Mouse (Mus musculus) limb, embryonic 12.5 days (tissue): Measurements from ENCODE around the gene Man1c1. TPM values are rescaled to one million over a fixed set of nuclear protein-coding genes. Genes with fewer than 3 reads are reported as not detected.

ENCODE experiments used
- ATAC-seq: fragments of 200-750 bp; cut with Nextera tagmentation; 2 replicates; pipeline ENCODE4 v1.8.0; 2017; ENCODE audit warnings: low read depth, moderate TSS enrichment; ENCODE audit not compliant: insufficient number of reproducible peaks, insufficient read depth, low FRiP score, low TSS enrichment
- H3K27ac ChIP-seq: fragments of 300-500 bp; sonication (generic); 2 replicates; pipeline ENCODE4 v1.5.1; 2016; ENCODE audit warnings: mild to moderate bottlenecking, moderate library complexity
- H3K27me3 ChIP-seq: fragments of 300-500 bp; sonication (generic); 2 replicates; pipeline ENCODE4 v1.6.1; 2016; ENCODE audit warnings: mild to moderate bottlenecking, moderate library complexity
- H3K36me3 ChIP-seq: fragments of 300-500 bp; sonication (generic); 2 replicates; pipeline ENCODE4 v1.6.1; 2016; ENCODE audit warnings: mild to moderate bottlenecking, moderate library complexity
- H3K4me1 ChIP-seq: fragments of 300-500 bp; sonication (generic); replicated peaks from 2 replicates; pipeline ENCODE4 v1.6.1; 2016
- H3K4me2 ChIP-seq: fragments of 300-500 bp; sonication (generic); 2 replicates; pipeline ENCODE4 v1.6.1; 2016; ENCODE audit warnings: mild to moderate bottlenecking, moderate library complexity
- H3K4me3 ChIP-seq: fragments of 300-500 bp; sonication (generic); replicated peaks from 2 replicates; pipeline ENCODE4 v1.5.1; 2016; ENCODE audit warnings: mild to moderate bottlenecking
- H3K9ac ChIP-seq: fragments of 300-500 bp; sonication (generic); replicated peaks from 2 replicates; pipeline ENCODE4 v1.6.1; 2016; ENCODE audit warnings: mild to moderate bottlenecking, moderate library complexity
- H3K9me3 ChIP-seq: fragments of 300-500 bp; sonication (generic); 2 replicates; pipeline ENCODE4 v1.6.1; 2016; ENCODE audit warnings: mild to moderate bottlenecking, moderate library complexity
- WGBS: fragments of 180-500 bp; shearing (Covaris S2); methylation state at CpG from one replicate; pipeline ENCODE4 v1.1.7; 2016; 5-methylcytosine and 5-hydroxymethylcytosine counted together
- polyA plus RNA-seq: library from polyadenylated mRNA; unstranded; fragments of >200 nt; fragmentation: Nextera tagmentation; extraction: Ambion mirVana; gene quantifications from 2 replicates; pipeline ENCODE4 v1.2.1, GENCODE M21; 2016

The Man1c1 gene
- polyA plus RNA-seq, 1 experiment from 2014 or later, result 2.9 TPM

GRCm38 (mm10) chr4:134587636-134588197 is 116.4 kb downstream of the Man1c1 start:
- Histone ChIP-seq H3K9ac (no peak overlapping the region), H3K27me3 (0 out of 2 replicates have a peak, but pooled peaks cover 3% of the 10 kb centered on the region), H3K4me3 (no peak overlapping the region), H3K27ac (no peak overlapping the region), H3K4me1 (peaks cover 26% of the 10 kb centered on the region), H3K36me3 (no peaks in the 10 kb centered on the region), H3K9me3 (no peaks in the 10 kb centered on the region), H3K4me2 (no peak overlapping the region)
- no peak for ATAC-seq
- 69% methylated on average over 11 of the region's 11 CpGs for WGBS

GRCm38 (mm10) chr4:134586631-134587030 is 117.5 kb downstream of the Man1c1 start:
- Histone ChIP-seq H3K4me2 (no peak overlapping the region), H3K27ac (no peak overlapping the region), H3K36me3 (no peaks in the 10 kb centered on the region), H3K4me1 (peaks cover 15% of the 10 kb centered on the region), H3K4me3 (no peak overlapping the region), H3K27me3 (0 out of 2 replicates have a peak, but pooled peaks cover 3% of the 10 kb centered on the region), H3K9me3 (no peaks in the 10 kb centered on the region), H3K9ac (no peak overlapping the region)
- no peak for ATAC-seq
- 91% methylated on average over 1 of the region's 1 CpGs for WGBS

DNA sequence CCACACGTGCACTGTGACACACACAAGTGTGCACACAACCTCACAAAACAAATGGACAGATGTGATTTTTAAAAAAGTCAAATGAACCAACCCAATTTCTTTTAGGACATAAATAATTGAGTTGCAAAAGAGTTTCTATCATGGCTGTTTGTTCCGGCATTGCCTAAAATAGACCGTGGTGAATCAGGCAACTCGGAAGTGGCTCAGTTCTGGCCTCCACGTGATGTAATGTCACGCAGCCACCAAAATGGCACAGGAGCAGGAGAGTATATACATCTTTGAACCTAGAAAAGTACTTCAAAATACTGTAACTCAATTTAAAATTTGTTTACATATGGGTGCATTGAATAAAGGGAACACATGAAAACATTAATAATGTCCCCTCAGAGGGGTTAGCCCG is 118.0 kb downstream of the Man1c1 start:
- Histone ChIP-seq H3K4me3 (no peak overlapping the region), H3K9me3 (no peaks in the 10 kb centered on the region), H3K36me3 (no peaks in the 10 kb centered on the region), H3K9ac (no peak overlapping the region), H3K27me3 (0 out of 2 replicates have a peak, but pooled peaks cover 3% of the 10 kb centered on the region), H3K4me1 (peaks cover 10% of the 10 kb centered on the region; the same call in 1 of the 2 replicates), H3K4me2 (no peak overlapping the region), H3K27ac (no peak overlapping the region)
- 80% methylated on average over 7 of the region's 7 CpGs for WGBS
- ATAC-seq, result no peak

DNA sequence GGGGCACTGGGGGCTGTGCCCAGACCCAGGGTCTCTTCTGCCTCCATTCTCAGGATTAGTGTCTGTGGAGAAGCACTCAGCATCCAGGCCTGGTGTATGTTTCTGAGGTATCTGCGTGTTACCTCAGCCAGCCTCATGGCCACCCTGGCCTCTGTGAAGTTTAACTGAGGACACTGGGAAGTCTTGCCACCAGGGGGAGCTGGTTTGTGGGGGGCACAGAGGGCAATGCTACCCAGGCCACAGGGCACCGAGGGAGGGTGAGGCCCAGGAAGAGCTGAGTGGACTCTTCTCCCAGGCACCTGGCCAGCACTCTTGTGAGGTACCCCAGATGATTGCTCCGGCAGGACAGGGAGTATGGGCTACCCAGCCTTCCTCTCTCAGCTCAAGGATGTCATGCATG is 120.6 kb downstream of the Man1c1 start:
- Histone ChIP-seq H3K4me2 (no peak overlapping the region), H3K4me1 (peaks cover 28% of the 10 kb centered on the region), H3K36me3 (no peaks in the 10 kb centered on the region), H3K9me3 (no peaks in the 10 kb centered on the region), H3K27me3 (0 out of 2 replicates have a peak, but pooled peaks cover 3% of the 10 kb centered on the region), H3K9ac (0 out of 2 replicates have a peak overlapping the region, but pooled peaks have one; percentile 23), H3K4me3 (no peak overlapping the region), H3K27ac (no peak overlapping the region)
- ATAC-seq, result 0 out of 2 replicates have a peak, but pooled peaks have one; percentile 13
- 78% methylated on average over 3 of the region's 3 CpGs for WGBS

DNA sequence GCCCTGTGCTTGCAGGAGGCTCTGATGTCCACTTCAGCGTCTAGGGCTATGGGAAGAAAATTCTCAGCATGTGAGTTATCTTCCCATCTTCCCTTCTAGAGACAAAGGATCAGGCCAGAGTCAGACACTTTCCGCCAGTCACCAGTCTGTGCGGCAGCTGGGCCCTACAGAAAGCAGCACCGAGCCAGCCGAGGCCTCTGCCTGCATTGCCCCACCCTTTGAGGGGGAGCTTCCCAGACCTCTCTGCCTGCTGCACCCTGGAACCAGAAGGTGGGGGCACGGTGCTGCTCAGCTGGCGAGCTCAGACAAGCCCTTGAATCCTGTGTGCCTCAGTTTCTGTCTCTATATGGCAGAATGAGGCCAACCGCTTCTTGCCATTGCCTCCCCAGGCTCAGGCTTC is 122.7 kb downstream of the Man1c1 start:
- Histone ChIP-seq H3K4me1 (peaks cover 23% of the 10 kb centered on the region), H3K4me2 (no peak overlapping the region), H3K27me3 (0 out of 2 replicates have a peak, but pooled peaks cover 3% of the 10 kb centered on the region), H3K4me3 (no peak overlapping the region), H3K27ac (no peak overlapping the region), H3K9me3 (no peaks in the 10 kb centered on the region), H3K36me3 (no peaks in the 10 kb centered on the region), H3K9ac (no peak overlapping the region)
- WGBS, result 65% methylated on average over 8 of the region's 8 CpGs
- ATAC-seq, result no peak

GRCm38 (mm10) chr4:134580351-134581148 is 123.5 kb downstream of the Man1c1 start:
- Histone ChIP-seq H3K4me1 (peaks cover 23% of the 10 kb centered on the region), H3K4me3 (no peak overlapping the region), H3K36me3 (no peaks in the 10 kb centered on the region), H3K4me2 (no peak overlapping the region), H3K9ac (no peak overlapping the region), H3K27me3 (0 out of 2 replicates have a peak, but pooled peaks cover 3% of the 10 kb centered on the region), H3K27ac (no peak overlapping the region), H3K9me3 (no peaks in the 10 kb centered on the region)
- WGBS, result 70% methylated on average over 15 of the region's 15 CpGs
- ATAC-seq, result no peak

DNA sequence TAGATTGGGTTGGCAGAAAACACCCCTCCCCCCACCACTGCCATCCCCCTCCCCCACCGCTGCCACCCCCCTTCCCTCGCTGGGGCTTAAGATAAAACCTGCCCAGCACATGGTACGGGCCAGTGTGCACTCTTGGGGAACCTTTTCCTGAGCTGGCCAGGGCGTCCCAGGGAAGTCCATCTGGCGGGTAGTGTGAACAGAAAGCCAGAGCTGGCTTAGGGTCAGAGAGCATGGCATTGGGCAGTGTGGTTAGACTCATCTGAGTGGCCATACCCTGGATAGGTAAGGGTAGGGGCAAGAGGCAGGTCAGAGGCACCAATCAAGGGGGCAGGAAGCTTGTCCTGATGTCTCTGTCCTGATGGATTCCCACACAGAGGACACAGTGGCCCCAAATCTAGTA is 124.5 kb downstream of the Man1c1 start:
- H3K4me2 ChIP-seq, result peak overlapping the region; percentile 46
- 0 out of 2 replicates have a peak, but pooled peaks cover 3% of the 10 kb centered on the region for H3K27me3 ChIP-seq
- no peaks in the 10 kb centered on the region for H3K36me3 ChIP-seq
- no peak overlapping the region for H3K27ac ChIP-seq
- no peaks in the 10 kb centered on the region for H3K9me3 ChIP-seq
- WGBS, result 15% methylated on average over 5 of the region's 5 CpGs
- H3K4me1 ChIP-seq, result peaks cover 23% of the 10 kb centered on the region
- H3K9ac ChIP-seq, result peak overlapping the region; percentile 9; the same call in 1 of the 2 replicates
- H3K4me3 ChIP-seq, result no peak overlapping the region
- no peak for ATAC-seq

DNA sequence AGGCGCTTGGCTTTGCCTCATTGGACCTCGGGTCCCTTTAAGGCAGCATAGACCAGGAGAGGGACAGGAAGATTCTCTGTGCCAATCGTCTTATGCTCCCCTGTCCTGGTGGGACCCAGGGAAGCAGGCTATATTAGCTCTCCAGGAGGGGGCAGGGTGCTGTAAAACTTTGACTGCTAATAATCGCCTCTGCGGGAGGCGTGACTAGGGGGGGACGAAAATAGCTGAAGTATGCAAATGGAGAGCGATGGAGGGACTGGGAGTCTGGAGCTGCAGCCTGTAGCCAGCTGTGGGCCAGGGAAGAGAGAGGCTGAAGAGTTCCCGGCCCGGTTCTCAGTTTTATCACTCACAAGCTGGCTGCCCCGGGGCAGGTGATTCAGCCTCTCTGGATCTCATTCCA is 124.9 kb downstream of the Man1c1 start:
- peak overlapping the region; percentile 9; the same call in 1 of the 2 replicates for H3K9ac ChIP-seq
- WGBS, result 7% methylated on average over 11 of the region's 11 CpGs
- no peak for ATAC-seq

GRCm38 (mm10) chr4:134578407-134578806 is 125.7 kb downstream of the Man1c1 start:
- 0 out of 2 replicates have a peak, but pooled peaks cover 3% of the 10 kb centered on the region for H3K9me3 ChIP-seq
- H3K4me2 ChIP-seq, result peak overlapping the region; percentile 46
- no peak overlapping the region for H3K4me3 ChIP-seq
- 69% methylated on average over 5 of the region's 5 CpGs for WGBS
- H3K36me3 ChIP-seq, result no peaks in the 10 kb centered on the region
- 0 out of 2 replicates have a peak, but pooled peaks cover 3% of the 10 kb centered on the region for H3K27me3 ChIP-seq
- peaks cover 23% of the 10 kb centered on the region for H3K4me1 ChIP-seq
- no peak overlapping the region for H3K9ac ChIP-seq
- no peak overlapping the region for H3K27ac ChIP-seq
- no peak for ATAC-seq

More for the DNA sequence above, 124.9 kb downstream of the Man1c1 start:
- Histone ChIP-seq H3K4me1 (peaks cover 23% of the 10 kb centered on the region), H3K4me3 (no peak overlapping the region), H3K4me2 (peak overlapping the region; percentile 46), H3K9me3 (no peaks in the 10 kb centered on the region), H3K27me3 (0 out of 2 replicates have a peak, but pooled peaks cover 3% of the 10 kb centered on the region), H3K27ac (no peak overlapping the region), H3K36me3 (no peaks in the 10 kb centered on the region)

DNA sequence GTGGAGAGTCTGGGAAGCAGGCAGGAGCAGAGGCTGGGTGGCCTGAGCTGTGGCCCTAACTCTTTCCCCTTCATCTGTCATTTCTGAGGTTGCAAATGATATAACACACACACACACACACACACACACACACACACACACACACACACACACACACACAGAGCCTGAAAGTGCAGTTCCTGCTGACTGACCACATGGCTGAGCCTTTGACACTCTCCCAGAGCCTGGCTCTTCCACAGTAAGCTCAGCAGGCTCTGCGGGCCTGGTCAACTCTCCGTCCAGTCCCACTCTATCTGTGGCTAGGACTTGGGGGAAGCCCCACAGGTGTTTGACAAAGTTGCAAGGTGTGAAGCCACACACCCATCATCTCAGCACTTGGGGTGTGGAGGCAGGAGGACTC is 126.8 kb downstream of the Man1c1 start:
- 53% methylated on average over 2 of the region's 2 CpGs for WGBS
- Histone ChIP-seq H3K9ac (no peak overlapping the region), H3K4me3 (no peak overlapping the region), H3K27ac (no peak overlapping the region), H3K4me1 (peaks cover 23% of the 10 kb centered on the region), H3K36me3 (no peaks in the 10 kb centered on the region), H3K9me3 (0 out of 2 replicates have a peak, but pooled peaks cover 3% of the 10 kb centered on the region), H3K27me3 (no peaks in the 10 kb centered on the region), H3K4me2 (no peak overlapping the region)
- ATAC-seq, result no peak

- ATAC-seq, result no peak
- 0 out of 2 replicates have a peak, but pooled peaks cover 3% of the 10 kb centered on the region for H3K9me3 ChIP-seq
- WGBS, result 36% methylated on average over 11 of the region's 11 CpGs
- H3K36me3 ChIP-seq, result no peaks in the 10 kb centered on the region
- no peak overlapping the region for H3K9ac ChIP-seq
- H3K27ac ChIP-seq, result no peak overlapping the region
- no peaks in the 10 kb centered on the region for H3K27me3 ChIP-seq
- H3K4me1 ChIP-seq, result peaks cover 22% of the 10 kb centered on the region
- no peak overlapping the region for H3K4me3 ChIP-seq
- no peak overlapping the region for H3K4me2 ChIP-seq
Measured at GRCm38 (mm10) chr4:134575486-134575885, 128.6 kb downstream of the Man1c1 start.
